Mouse (Mus musculus): ENCODE results near the gene Olfr212. TPM values are rescaled to one million over a fixed set of nuclear protein-coding genes. Genes with fewer than 3 reads are reported as not detected.
A peak's percentile ranks its signal among the peaks of the same experiment; 100 is the strongest.
"Not testable (repeated sequence)": the region's sequence is repeated elsewhere in the genome, so short reads cannot be mapped to it uniquely, and the experiment has no call there.

Olfr212 gene
- total RNA-seq (2021): not detected

DNA sequence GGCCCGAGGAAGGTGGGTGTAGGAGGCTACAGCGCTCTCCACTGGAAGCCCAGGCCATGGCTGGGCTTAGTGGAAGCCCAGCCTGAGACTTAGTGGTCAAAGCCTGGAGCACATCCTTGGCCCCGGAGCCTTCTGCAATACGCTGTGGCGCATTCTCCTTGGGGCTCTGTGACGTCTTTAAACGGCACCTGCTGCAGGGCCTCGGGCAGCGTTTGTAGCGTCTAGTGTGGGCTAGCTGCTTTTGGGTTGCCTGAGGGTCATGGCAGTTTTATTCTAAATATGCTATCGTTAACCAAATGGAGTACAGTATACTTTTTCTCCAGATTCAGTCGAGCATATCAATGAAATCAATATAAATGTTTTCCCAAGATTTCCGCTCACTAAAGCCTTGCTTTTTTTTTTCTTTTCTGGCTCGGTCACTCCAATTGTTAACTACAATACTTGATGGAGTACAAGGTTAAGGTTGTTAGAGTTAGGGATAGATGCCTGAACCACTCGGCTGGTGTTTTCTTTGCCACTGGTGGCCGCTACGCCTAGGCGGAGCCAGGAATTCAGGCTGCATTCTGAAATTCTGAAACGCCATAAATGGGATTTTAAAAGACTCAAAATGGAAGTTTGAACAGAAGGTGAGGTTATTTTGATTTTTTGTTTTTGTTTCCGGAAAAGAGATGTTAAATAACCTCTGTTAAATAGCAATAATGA, at the start of gene Olfr212:
Gene Olfr212, plus strand, starts transcription at position 215 of the 702 bp plus-strand sequence.
- not testable (repeated sequence) for DNase-seq (ENCODE audit: extremely low spot score in 1 of 2, low spot score in 2 of 2)

DNA sequence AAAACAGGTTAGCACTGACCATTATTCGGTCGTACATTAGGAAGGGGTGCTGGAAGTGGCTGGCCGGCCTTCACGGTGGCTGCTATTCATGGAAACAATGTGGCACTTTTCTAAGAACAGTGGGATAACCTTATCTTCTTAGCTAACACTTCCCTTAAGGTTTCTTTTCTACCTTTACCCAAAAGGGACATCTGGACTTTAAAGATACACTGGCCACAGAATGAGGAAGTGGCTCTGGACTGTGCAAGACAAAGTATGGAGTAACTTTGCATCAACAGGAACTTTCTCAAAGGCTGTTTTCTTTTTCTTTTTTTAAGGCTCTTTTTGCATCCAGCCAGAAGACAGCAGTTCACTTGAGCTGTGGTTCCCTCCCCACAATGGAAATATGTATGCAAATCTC, 47.6 kb upstream of the Olfr212 start:
- intact Hi-C loops (cut with DNase I): no loop called here
- DNase-seq (ENCODE audit: extremely low spot score in 1 of 2, low spot score in 2 of 2): no peak

More for the DNA sequence above, at the start of gene Olfr212:
- intact Hi-C loops (cut with DNase I): not testable (repeated sequence)

DNA sequence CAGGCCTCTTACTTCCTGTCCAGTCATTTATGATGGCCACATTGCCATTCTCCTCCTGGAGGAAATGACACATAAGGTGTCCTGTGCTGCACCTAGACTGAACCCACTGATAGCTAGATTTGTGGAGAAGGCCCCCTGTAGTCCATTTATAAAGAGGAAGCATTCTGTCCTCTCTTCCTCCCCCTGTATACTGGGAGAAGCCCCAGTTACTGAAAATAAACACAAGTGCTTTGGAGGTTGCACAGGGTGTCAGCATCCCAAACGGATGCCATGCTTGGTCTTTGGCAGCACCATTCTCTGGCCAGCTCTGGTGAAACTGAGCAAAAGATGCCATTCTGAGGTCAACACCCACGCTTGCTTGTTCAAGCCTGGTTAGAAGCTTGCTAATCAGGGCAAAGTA, 47.1 kb upstream of the Olfr212 start:
- intact Hi-C loops (cut with DNase I): no loop called here

DNA sequence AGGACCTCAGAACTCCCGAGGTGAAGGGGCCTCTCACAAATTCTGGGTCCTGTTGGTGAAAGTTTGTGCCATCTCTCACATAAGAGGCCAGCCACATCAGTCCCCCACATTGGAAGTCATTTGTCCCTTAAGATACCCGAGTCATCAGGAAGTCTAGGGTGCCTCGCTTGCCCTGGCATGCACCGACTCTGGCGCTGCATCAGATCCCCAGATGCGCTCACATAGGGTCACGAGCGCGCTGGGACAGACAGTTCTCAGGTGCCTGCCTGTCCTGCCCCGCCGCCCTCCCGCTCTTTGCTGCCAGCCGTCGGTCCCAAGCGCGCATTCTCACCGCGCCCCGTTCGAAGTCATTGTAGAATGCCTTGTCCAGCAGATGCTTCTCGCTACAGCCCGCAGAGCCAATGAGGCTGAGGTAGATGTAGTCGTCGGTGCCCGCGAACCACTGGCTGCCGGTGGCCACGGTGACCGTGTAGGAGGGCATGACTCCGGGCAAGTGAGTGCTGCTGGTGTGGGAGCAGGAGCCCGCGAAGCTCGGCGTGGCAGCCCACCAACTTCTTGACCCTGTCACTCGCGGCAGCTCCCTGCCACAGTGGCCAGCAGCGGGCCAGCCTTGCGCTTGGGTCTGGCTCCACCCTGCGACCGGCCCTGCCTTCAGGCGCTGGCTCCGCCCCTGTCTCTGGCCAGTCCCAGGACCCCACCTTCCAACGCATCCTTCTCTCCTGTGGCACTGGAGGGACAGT, 45.6 kb upstream of the Olfr212 start, which contains the start of gene Alox5:
Gene Alox5, minus strand, starts transcription at position 635 of the 740 bp plus-strand sequence.
- intact Hi-C loops (cut with DNase I): no loop called here
- peak in 1 of 2 experiments; percentile 45 for DNase-seq (ENCODE audit: extremely low spot score in 1 of 2, low spot score in 2 of 2)

More for the DNA sequence above, 47.1 kb upstream of the Olfr212 start:
- DNase-seq (ENCODE audit: extremely low spot score in 1 of 2, low spot score in 2 of 2): no peak

DNA sequence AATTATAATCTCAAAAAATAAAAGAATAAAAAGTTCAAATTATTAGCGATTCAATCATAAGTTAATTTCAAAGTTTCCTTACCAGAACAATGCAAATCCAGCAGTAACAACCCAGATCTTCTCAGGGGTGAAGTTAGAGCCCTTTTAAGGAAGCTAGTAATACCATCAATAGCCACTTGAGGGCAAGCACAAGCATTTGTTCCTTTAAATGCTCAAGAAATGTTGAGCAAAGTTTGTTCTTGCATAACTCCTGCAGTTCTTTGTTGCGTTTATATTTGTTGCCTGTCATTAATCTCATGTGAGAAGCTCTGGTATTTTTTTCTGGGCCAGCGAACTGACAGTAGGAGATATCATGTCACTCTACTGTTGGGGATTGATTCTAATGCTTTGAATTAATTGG, 38.2 kb upstream of the Olfr212 start:
- intact Hi-C loops (cut with DNase I): no loop called here
- DNase-seq (ENCODE audit: extremely low spot score in 1 of 2, low spot score in 2 of 2): no peak

DNA sequence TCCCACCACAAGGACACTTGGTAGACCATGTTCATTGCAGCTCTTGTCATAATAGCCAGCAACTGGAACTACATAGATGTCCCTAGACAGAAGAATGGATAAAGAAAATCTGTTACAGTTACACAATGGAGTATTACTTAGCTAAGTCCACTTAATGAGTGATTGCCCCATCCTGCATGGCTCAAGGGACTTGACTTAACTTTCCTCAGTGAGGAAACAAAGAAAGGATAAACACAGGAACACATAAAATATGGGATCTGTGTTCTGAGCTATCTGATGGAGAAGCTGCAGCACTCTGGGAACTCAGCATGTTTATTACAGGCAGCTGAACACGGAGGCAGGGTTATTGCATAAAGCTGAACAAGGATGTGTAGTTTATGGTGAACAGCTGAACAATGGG, 21.2 kb upstream of the Olfr212 start:
- intact Hi-C loops (cut with DNase I): no loop called here
- DNase-seq (ENCODE audit: extremely low spot score in 1 of 2, low spot score in 2 of 2): no peak

DNA sequence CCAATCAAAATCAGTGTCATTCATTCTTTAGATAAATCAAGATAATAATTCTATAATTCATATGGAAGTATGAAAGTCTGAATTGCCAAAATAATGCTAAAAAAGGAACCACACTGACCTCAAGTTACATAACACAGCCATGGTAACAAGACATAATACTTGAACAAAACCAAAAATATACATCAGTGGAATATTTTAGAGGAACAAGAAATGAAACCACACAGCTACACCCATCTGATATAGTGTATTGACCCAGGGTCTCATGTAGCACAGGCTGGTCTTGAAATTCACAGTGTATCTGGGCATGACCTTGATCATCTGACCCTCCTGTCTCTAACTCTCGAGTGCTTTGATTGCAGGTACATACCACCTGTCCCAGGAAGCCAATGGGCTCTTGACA, 19.5 kb upstream of the Olfr212 start:
- DNase-seq (ENCODE audit: extremely low spot score in 1 of 2, low spot score in 2 of 2): no peak
- intact Hi-C loops (cut with DNase I): no loop called here

DNA sequence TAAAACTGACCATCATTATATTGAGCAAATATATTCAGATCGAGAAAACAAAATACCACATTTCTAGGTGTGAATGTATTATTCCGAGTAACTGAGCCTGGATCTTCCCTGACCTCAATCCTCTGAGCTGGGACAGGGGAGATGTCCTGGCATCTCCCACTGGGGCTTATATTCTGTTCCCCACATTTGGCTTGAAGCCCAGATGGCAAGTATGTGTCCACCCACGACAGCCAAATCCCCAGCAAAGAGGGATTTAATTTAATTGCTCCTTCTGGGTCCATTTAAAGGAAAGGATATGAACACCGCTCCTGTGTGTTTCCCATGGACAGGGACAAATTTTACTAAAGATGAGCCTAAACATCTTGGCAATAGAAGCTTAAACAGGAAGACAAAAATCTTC, 17.5 kb upstream of the Olfr212 start, which contains the start of gene Olfr211:
Gene Olfr211, plus strand, starts transcription at position 301 of the 400 bp plus-strand sequence.
- intact Hi-C loops (cut with DNase I): no loop called here
- DNase-seq (ENCODE audit: extremely low spot score in 1 of 2, low spot score in 2 of 2): no peak

DNA sequence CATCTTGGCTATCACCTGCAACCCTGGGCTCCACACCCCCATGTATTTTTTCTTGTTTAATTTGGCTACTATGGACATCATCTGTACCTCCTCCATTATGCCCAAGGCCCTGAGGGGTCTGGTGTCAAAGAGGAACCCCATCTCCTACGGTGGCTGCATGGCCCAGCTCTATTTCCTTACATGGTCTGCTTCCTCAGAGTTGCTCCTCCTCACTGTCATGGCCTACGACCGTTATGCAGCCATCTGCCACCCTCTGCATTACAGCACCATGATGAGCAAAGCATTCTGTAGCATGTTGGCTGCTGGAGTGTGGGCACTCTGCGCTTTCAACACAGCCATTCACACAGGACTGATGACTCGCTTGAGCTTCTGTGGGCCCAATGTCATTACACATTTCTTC, 12.6 kb upstream of the Olfr212 start:
- no peak for DNase-seq (ENCODE audit: extremely low spot score in 1 of 2, low spot score in 2 of 2)
- intact Hi-C loops (cut with DNase I): no loop called here

DNA sequence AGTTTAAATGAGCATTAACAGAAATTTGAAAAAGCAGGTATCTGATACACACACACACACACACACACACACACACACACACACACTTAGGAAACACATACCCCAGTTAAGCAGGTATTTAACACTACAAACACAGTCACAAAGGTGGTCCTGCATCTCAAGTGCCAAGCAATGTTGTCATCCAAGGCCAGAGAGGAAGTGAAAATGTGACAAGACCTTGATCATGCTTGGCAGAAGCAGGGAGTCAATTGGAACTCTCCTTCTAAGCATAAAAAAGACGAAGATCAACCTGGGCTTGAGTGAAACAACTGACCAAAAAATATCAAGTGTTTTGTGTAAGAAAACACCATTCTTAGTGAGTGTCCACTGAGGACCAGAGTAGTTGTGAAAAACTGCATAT, 10.4 kb upstream of the Olfr212 start:
- intact Hi-C loops (cut with DNase I): no loop called here
- no peak for DNase-seq (ENCODE audit: extremely low spot score in 1 of 2, low spot score in 2 of 2)

DNA sequence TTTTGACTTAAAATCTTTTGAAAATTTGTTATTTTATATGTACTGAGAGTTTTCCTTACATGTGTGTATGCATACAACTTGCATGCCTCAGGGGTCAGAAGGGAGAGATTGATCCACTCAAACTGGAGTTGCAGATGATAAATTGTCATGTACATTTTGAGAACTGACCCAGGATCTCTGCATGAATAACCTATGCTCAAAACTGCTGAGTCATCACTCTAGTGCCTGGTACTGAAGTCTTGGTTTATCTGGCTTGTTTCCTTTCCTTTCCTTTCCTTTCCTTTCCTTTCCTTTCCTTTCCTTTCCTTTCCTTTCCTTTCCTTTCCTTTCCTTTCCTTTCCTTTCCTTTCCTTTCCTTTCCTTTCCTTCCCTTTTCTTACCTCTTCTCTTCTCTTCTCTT, 8.5 kb downstream of the Olfr212 start:
- DNase-seq (ENCODE audit: extremely low spot score in 1 of 2, low spot score in 2 of 2): no peak
- intact Hi-C loops (cut with DNase I): no loop called here

DNA sequence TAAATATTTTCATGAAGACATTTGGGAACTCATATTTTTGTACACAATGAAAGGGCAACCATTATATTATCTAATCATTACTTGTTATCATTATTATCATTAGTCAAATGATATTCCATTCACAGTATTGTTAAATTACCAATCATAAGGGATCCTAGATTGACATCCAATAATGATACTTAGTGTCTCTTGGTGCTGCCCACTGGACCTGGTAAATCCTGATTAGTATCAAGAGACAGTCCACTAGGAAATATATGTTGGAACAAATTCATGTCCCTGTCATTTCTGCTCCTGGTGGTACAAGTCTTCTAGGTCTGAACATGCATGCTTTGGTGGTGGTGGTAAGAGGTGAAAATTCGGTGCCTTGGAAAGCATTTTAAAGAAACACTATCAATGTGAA, 31.8 kb downstream of the Olfr212 start, which contains the start of gene Olfr213:
Gene Olfr213, plus strand, starts transcription at position 301 of the 400 bp plus-strand sequence.
- no peak for DNase-seq (ENCODE audit: extremely low spot score in 1 of 2, low spot score in 2 of 2)
- intact Hi-C loops (cut with DNase I): no loop called here

DNA sequence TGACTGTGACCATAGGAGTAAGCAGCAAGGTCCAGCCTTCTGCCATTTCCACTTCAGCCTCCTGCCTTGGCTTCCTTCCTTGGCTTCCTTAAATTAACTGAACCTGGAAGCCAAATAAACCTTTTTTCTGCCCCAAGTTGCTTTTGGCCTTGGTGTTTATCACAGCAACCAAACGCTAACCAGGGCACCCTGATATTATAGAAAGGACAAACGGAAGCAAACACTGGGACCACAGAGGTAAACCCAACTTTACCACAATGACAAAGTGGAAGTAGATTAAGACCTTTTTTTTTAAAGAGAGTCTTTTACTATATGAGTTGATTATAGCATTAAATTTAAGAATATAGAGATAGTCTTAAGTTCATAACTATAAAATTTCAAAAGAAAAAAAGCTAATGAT, 36.2 kb downstream of the Olfr212 start:
- DNase-seq (ENCODE audit: extremely low spot score in 1 of 2, low spot score in 2 of 2): no peak
- intact Hi-C loops (cut with DNase I): no loop called here

DNA sequence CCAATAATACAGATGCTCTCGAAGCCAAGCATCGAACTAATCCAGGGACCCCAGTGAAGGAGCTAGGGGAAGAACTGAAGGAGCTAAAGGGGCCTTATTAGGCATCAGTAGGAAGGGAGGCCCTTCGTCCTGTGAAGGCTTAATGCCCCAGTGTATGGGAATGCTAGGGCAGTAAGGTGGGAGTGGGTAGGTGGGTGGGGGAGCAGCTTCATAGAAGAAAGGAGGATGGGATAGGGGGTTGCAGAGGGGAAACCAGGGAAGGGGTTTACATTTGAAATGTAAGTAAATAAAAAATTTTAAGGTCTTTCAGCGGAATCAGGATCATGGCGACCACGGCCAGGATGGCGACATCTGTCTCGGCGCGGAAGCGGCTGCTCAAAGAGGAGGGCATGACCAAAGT, 44.5 kb downstream of the Olfr212 start, which contains the start of gene Gm5580:
Gene Gm5580, plus strand, starts transcription at position 301 of the 400 bp plus-strand sequence.
- DNase-seq (ENCODE audit: extremely low spot score in 1 of 2, low spot score in 2 of 2); intact Hi-C loops (cut with DNase I): not testable (repeated sequence)

DNA sequence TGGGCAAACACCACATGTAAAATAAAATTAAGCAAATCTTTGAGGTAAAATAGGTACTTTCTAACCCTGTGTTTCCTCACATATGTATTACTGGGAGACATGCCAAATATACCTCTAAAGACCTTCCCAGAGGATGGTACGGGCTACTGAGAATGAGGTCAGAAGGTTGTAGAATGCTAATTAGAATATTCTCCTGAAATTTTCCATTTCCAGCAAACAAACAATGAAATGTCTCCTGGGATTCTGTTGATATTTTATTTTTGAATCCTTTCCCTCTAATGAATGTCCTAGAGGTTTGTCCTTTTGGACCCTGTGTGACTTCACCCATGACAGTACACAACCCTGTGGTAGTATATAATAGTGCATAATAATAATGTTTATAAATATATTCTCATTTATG, 47.6 kb downstream of the Olfr212 start, which contains the start of gene Olfr214:
Gene Olfr214, plus strand, starts transcription at position 301 of the 400 bp plus-strand sequence.
- DNase-seq (ENCODE audit: extremely low spot score in 1 of 2, low spot score in 2 of 2): no peak
- intact Hi-C loops (cut with DNase I): no loop called here

DNA sequence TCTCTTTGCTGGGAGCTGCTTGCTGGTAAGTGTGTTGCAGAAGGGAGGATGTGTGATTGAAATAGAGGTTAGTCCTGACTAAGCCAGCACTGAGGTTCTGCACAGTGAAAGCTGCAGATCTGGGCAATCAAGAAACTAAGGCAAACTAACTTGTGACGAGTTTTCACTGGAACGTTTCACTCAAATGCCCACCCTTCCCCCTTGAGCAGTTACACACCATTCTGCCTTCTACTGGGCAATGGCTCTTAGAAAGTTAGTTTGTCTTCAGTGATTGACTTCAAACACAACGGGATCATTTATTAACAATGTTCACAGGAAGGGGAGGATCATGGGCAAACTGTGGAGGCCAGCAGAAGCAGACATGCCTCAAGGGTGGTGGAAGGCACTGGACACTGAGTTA, 48.6 kb downstream of the Olfr212 start:
- DNase-seq (ENCODE audit: extremely low spot score in 1 of 2, low spot score in 2 of 2): no peak
- intact Hi-C loops (cut with DNase I): no loop called here
